Mouse (Mus musculus): ENCODE measurements at regions not wholly inside any gene's neighbourhood (a gene's known extent, or its start where the extent isn't known, plus 50 kb on each side); places are given as distances from the start of the nearest gene placed in this dataset.

DNA sequence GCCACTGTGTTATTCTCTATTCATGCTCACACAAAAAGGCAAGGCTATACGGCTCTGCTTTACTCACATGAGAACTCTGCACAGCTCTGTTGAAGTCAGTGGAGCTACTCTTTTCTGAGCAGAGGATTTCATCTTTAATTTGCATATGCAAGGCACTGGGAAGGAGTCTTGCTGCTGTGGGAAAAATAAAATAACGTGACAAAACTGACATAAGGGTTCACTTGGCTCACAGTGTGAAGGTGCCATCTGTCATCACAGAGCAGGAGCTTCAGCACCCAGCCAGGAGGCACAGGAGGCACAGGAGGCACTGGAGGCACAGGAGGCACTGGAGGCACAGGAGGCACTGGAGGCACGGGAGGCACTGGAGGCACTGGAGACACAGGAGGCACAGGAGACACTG is 83.9 kb upstream of the Lhx8 start:
- Histone ChIP-seq H3K9me3 (ENCODE audit: low read length) (no peaks in the 10 kb centered on the region), H3K4me3 (ENCODE audit: low read depth, low read length) (no peak overlapping the region), H3K9ac (replicated peaks; ENCODE audit: low read length, poor library complexity, severe bottlenecking) (no peak overlapping the region), H3K4me1 (ENCODE audit: insufficient read depth, low read length) (no peaks in the 10 kb centered on the region), H3K27ac (ENCODE audit: low read depth, low read length) (no peak overlapping the region), H3K36me3 (ENCODE audit: insufficient read depth, low read length) (no peaks in the 10 kb centered on the region), H3K4me2 (ENCODE audit: low read depth, low read length, poor library complexity, severe bottlenecking) (no peak overlapping the region), H3K27me3 (ENCODE audit: insufficient read depth, low read length) (no peaks in the 10 kb centered on the region)
- TF ChIP-seq CTCF (IDR thresholded peaks at IDR 0.05), result no peak
- no peak for DNase-seq (ENCODE audit: low spot score)
- 56% methylated on average over 3 of the region's 3 CpGs for WGBS
- no peak for ATAC-seq (ENCODE audit: low FRiP score)

GRCm38 (mm10) chr3:154410292-154410691 is 79.8 kb upstream of the Lhx8 start:
- no peaks in the 10 kb centered on the region for H3K36me3 ChIP-seq (ENCODE audit: insufficient read depth, low read length)
- H3K27me3 ChIP-seq (ENCODE audit: insufficient read depth, low read length), result no peaks in the 10 kb centered on the region
- H3K9ac ChIP-seq (replicated peaks; ENCODE audit: low read length, poor library complexity, severe bottlenecking), result no peak overlapping the region
- 99% methylated on average over 2 of the region's 2 CpGs for WGBS
- H3K9me3 ChIP-seq (ENCODE audit: low read length), result no peaks in the 10 kb centered on the region
- H3K4me3 ChIP-seq (ENCODE audit: low read depth, low read length), result no peak overlapping the region
- no peak for TF ChIP-seq CTCF (IDR thresholded peaks at IDR 0.05)
- H3K27ac ChIP-seq (ENCODE audit: low read depth, low read length), result no peak overlapping the region
- H3K4me2 ChIP-seq (ENCODE audit: low read depth, low read length, poor library complexity, severe bottlenecking), result no peak overlapping the region
- DNase-seq (ENCODE audit: low spot score), result no peak
- no peak for ATAC-seq (ENCODE audit: low FRiP score)
- no peaks in the 10 kb centered on the region for H3K4me1 ChIP-seq (ENCODE audit: insufficient read depth, low read length)

DNA sequence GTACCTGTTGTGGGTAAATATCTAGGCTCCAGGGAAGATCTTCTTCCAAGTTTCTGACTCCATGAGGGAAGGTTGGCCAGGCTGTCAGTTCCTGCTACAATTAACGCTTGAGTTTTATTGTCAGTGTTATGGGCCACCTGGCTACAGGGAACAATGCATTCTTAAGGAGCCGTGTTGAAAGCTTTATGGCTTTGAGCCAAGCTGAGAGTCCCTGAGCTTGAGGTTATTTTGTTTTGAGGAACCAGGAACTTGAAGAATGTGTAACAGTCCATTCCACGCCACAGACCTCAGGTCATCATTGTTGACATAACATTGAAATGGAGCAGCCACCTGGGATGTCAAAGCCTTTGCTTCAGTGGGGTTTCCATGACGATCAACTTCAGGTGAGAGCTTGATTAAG is 71.6 kb upstream of the Lhx8 start:
- Histone ChIP-seq H3K4me2 (ENCODE audit: low read depth, low read length, poor library complexity, severe bottlenecking) (no peak overlapping the region), H3K4me3 (ENCODE audit: low read depth, low read length) (no peak overlapping the region), H3K4me1 (ENCODE audit: insufficient read depth, low read length) (no peaks in the 10 kb centered on the region), H3K27me3 (ENCODE audit: insufficient read depth, low read length) (no peaks in the 10 kb centered on the region), H3K36me3 (ENCODE audit: insufficient read depth, low read length) (no peaks in the 10 kb centered on the region), H3K9me3 (ENCODE audit: low read length) (no peaks in the 10 kb centered on the region), H3K9ac (replicated peaks; ENCODE audit: low read length, poor library complexity, severe bottlenecking) (no peak overlapping the region), H3K27ac (ENCODE audit: low read depth, low read length) (no peak overlapping the region)
- no peak for DNase-seq (ENCODE audit: low spot score)
- 68% methylated on average over 4 of the region's 4 CpGs for WGBS
- TF ChIP-seq CTCF (IDR thresholded peaks at IDR 0.05), result no peak
- no peak for ATAC-seq (ENCODE audit: low FRiP score)

- no peaks in the 10 kb centered on the region for H3K9me3 ChIP-seq (ENCODE audit: low read length)
- no peak overlapping the region for H3K4me3 ChIP-seq (ENCODE audit: low read depth, low read length)
- TF ChIP-seq CTCF (IDR thresholded peaks at IDR 0.05), result no peak
- H3K27me3 ChIP-seq (ENCODE audit: insufficient read depth, low read length), result no peaks in the 10 kb centered on the region
- H3K9ac ChIP-seq (replicated peaks; ENCODE audit: low read length, poor library complexity, severe bottlenecking), result no peak overlapping the region
- H3K4me1 ChIP-seq (ENCODE audit: insufficient read depth, low read length), result no peaks in the 10 kb centered on the region
- H3K36me3 ChIP-seq (ENCODE audit: insufficient read depth, low read length), result no peaks in the 10 kb centered on the region
- ATAC-seq (ENCODE audit: low FRiP score) (no peak), DNase-seq (ENCODE audit: low spot score) (no peak)
- 67% methylated on average over 5 of the region's 5 CpGs for WGBS
- no peak overlapping the region for H3K4me2 ChIP-seq (ENCODE audit: low read depth, low read length, poor library complexity, severe bottlenecking)
- H3K27ac ChIP-seq (ENCODE audit: low read depth, low read length), result no peak overlapping the region
Measured at GRCm38 (mm10) chr3:154393626-154394025, 63.2 kb upstream of the Lhx8 start.

GRCm38 (mm10) chr3:154391629-154392028 is 61.2 kb upstream of the Lhx8 start:
- no peak for ATAC-seq (ENCODE audit: low FRiP score)
- WGBS, result 50% methylated on average over 3 of the region's 3 CpGs
- no peak overlapping the region for H3K4me2 ChIP-seq (ENCODE audit: low read depth, low read length, poor library complexity, severe bottlenecking)
- no peaks in the 10 kb centered on the region for H3K4me1 ChIP-seq (ENCODE audit: insufficient read depth, low read length)
- no peak overlapping the region for H3K9ac ChIP-seq (replicated peaks; ENCODE audit: low read length, poor library complexity, severe bottlenecking)
- DNase-seq (ENCODE audit: low spot score), result no peak
- no peaks in the 10 kb centered on the region for H3K36me3 ChIP-seq (ENCODE audit: insufficient read depth, low read length)
- H3K27ac ChIP-seq (ENCODE audit: low read depth, low read length), result no peak overlapping the region
- H3K4me3 ChIP-seq (ENCODE audit: low read depth, low read length), result no peak overlapping the region
- no peaks in the 10 kb centered on the region for H3K9me3 ChIP-seq (ENCODE audit: low read length)
- no peak for TF ChIP-seq CTCF (IDR thresholded peaks at IDR 0.05)
- no peaks in the 10 kb centered on the region for H3K27me3 ChIP-seq (ENCODE audit: insufficient read depth, low read length)

DNA sequence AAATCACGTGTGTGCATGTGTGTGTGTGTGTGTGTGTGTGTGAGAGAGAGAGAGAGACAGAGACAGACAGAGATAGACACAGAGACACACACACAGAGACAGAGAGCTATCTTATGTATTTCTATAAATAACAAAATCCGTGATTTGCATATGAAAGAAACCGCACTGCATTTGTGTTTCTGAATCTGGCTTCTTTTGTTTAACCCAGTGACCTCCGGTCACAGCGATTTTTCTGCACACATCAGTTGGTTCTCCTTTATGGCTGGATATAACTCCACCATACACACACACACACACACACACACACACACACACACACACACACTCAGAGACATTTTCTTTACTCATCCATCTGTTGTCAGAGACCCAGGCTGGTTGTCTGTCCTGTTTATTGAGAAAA is 58.2 kb upstream of the Lhx8 start:
- no peaks in the 10 kb centered on the region for H3K9me3 ChIP-seq (ENCODE audit: low read length)
- no peaks in the 10 kb centered on the region for H3K27me3 ChIP-seq (ENCODE audit: insufficient read depth, low read length)
- 0 out of 2 replicates have a peak, but pooled peaks cover 3% of the 10 kb centered on the region for H3K4me1 ChIP-seq (ENCODE audit: insufficient read depth, low read length)
- WGBS, result 36% methylated on average over 5 of the region's 5 CpGs
- ATAC-seq (ENCODE audit: low FRiP score), result no peak
- no peak overlapping the region for H3K4me2 ChIP-seq (ENCODE audit: low read depth, low read length, poor library complexity, severe bottlenecking)
- H3K4me3 ChIP-seq (ENCODE audit: low read depth, low read length), result no peak overlapping the region
- H3K36me3 ChIP-seq (ENCODE audit: insufficient read depth, low read length), result no peaks in the 10 kb centered on the region
- TF ChIP-seq CTCF (IDR thresholded peaks at IDR 0.05), result no peak
- no peak overlapping the region for H3K9ac ChIP-seq (replicated peaks; ENCODE audit: low read length, poor library complexity, severe bottlenecking)
- DNase-seq (ENCODE audit: low spot score), result no peak
- no peak overlapping the region for H3K27ac ChIP-seq (ENCODE audit: low read depth, low read length)
